Mouse (Mus musculus) E14TG2a.4 (cell line): ENCODE data around the gene Pnma1.

Source experiments
- H3K27me3 ChIP-seq: 2 replicates; pipeline ENCODE4 v1.6.1; 2014; ENCODE audit warnings: low read length, control low read depth; ENCODE audit not compliant: insufficient read depth
- H3K36me3 ChIP-seq: 2 replicates; pipeline ENCODE4 v1.6.1; 2014; ENCODE audit warnings: low read length, control low read depth; ENCODE audit not compliant: insufficient read depth
- H3K4me1 ChIP-seq: replicated peaks from 2 replicates; pipeline ENCODE4 v1.6.1; 2014; ENCODE audit warnings: low read depth, low read length, control low read depth
- H3K4me3 ChIP-seq: replicated peaks from 2 replicates; pipeline ENCODE4 v1.5.1; 2014; ENCODE audit warnings: mild to moderate bottlenecking, low read length
- H3K9me3 ChIP-seq: 2 replicates; pipeline ENCODE4 v1.6.1; 2014; ENCODE audit warnings: low read length, control low read depth
- CTCF ChIP-seq: conservative IDR thresholded peaks from 2 replicates; pipeline ENCODE4 v1.5.1; 2014; ENCODE audit warnings: low read length
- NANOG ChIP-seq: IDR thresholded peaks from 2 replicates; pipeline ENCODE4 v1.6.1; 2014; ENCODE audit warnings: borderline replicate concordance, low read length, mixed read lengths
- POU5F1 ChIP-seq: IDR thresholded peaks from 2 replicates; pipeline ENCODE4 v1.6.1; 2014; ENCODE audit warnings: low read length, borderline replicate concordance

Pnma1 gene

DNA sequence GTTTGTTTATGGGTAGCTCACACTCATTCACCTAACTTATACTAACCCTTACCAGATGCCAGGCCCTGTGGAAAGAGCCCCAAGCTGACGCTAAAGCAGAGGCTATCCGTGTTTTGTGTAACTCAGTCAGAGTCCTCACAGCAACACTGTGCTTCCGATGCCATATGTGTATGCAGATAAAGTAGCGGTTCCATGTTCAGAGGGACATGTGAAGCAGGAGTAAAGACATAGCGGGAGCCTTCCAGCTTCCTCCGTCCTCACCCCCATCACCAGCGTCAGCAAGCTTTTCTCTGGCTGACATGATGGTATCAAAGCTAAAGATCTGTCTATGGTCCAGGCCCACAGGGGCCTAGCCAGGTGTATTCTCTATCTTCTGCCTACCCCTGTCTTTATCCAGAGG, 42.9 kb upstream of the Pnma1 start:
- no peak for TF ChIP-seq CTCF
- TF ChIP-seq POU5F1, result no peak
- TF ChIP-seq NANOG, result no peak
- Histone ChIP-seq H3K4me1 (peaks cover 83% of the 10 kb centered on the region), H3K36me3 (peaks cover 27% of the 10 kb centered on the region), H3K27me3 (peaks cover 15% of the 10 kb centered on the region), H3K9me3 (peaks cover 6% of the 10 kb centered on the region), H3K4me3 (peak overlapping the region; percentile 71)

DNA sequence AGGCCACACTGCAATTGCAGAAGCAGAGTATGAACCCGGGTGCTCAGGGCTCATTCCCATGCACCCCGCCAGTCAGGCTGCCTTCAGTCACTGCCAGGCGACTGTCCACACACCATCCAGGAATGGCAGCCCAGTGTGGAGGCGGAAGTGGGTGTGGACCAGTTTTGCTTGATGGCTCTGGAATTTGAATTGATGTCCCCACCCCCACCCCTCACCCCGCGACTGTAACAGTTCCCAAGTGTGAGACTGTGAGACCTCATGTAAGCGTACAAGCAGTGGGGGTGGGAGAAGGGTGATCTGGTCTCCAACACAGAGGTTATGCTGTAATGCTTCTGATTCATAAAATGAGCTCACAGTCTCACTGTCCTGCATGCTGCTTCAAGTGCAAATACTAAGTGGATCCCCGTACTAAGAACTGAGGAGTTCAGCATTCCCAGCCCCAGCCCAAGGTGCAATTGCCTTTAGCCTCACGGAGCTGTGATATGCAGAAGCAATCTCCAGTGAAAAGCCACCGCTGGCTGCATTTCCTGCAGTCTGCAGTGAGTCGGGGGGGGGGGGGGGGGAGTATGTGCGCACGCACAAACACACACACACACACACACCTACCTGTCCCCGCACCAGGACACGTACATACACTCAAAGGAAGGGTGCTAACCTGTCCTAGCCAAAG, 42.0 kb upstream of the Pnma1 start:
- peak overlapping the region; percentile 71 for H3K4me3 ChIP-seq
- TF ChIP-seq NANOG (peak; percentile 41; the same call in 1 of the 2 replicates), POU5F1 (no peak)

DNA sequence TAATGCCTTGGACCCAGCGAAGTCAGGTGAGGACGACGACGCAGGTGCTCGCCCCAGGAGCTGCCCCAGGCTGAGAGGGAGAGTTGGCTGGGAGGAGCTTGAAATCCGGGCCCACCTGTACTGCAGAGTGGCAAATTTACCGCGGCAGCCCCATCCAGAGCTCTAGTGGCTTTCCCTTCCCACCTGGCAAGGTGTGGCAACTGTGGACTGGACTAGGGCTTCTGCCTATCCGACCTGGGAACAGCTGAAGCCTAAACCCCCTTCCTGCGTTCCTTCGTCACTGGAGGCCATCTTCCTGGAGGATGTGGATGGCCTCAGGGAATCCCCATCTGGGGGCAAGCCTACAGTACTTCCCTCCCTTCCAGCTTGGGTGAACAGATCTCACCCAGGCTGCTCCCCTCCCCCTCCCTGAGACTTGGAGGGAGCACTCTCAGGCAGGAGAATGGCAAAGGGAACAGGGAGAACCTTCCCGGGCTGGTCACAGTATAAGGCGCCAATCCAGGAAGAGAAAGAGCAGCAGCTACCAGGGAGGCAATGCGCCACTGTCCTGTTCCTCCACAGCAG, 40.7 kb upstream of the Pnma1 start:
- Histone ChIP-seq H3K27me3 (peaks cover 15% of the 10 kb centered on the region), H3K4me1 (peaks cover 86% of the 10 kb centered on the region), H3K9me3 (peaks cover 8% of the 10 kb centered on the region), H3K36me3 (peaks cover 42% of the 10 kb centered on the region), H3K4me3 (peak overlapping the region; percentile 71)
- no peak for TF ChIP-seq POU5F1
- TF ChIP-seq NANOG, result no peak
- no peak for TF ChIP-seq CTCF

More for the DNA sequence above, 42.0 kb upstream of the Pnma1 start:
- Histone ChIP-seq H3K9me3 (peaks cover 8% of the 10 kb centered on the region), H3K27me3 (peaks cover 15% of the 10 kb centered on the region), H3K36me3 (peaks cover 31% of the 10 kb centered on the region), H3K4me1 (peaks cover 83% of the 10 kb centered on the region)

DNA sequence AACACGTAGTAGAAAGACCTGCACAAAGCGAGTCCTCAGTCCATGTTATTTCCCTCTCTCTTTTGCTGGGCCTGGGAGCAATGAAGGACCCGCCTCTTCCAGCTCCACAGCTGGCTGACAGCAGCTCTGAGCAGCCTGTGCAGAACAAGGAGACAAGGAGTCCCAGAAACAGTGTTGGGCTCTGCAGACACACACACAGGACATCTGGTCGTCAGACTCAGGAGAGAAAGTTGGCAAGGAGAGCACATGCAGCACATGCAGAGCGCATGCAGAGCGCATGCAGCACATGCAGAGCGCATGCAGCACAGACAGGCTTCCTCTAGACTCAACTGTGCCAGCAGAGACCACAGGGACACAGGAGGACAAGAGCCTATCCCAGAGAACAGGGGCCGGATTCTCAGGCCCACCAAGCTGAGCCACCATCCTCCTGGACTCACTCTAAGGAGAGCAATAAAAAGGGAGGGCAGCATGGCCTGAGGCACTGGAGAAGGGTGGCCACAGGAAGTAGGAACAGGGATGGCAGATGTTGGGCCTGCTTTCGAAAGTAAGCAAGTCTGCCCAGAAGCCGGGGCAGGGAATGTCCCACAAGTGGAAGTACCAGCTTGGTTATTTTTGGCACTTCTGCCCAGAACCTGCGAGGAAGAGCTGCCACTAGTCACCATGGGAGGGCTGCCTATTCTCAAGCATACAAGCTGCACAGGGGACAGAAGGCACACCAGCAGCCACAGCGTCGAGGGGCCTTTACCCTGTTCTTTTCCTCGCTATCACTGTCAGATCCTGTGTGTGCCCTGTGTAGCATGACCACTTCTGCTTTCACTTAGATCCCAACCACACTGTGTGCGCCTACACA, 39.7 kb upstream of the Pnma1 start:
- TF ChIP-seq CTCF, result no peak
- no peak for TF ChIP-seq NANOG
- no peak for TF ChIP-seq POU5F1
- Histone ChIP-seq H3K36me3 (peaks cover 42% of the 10 kb centered on the region), H3K27me3 (peaks cover 15% of the 10 kb centered on the region), H3K4me3 (peak overlapping the region; percentile 24), H3K4me1 (peaks cover 88% of the 10 kb centered on the region), H3K9me3 (peaks cover 8% of the 10 kb centered on the region)

DNA sequence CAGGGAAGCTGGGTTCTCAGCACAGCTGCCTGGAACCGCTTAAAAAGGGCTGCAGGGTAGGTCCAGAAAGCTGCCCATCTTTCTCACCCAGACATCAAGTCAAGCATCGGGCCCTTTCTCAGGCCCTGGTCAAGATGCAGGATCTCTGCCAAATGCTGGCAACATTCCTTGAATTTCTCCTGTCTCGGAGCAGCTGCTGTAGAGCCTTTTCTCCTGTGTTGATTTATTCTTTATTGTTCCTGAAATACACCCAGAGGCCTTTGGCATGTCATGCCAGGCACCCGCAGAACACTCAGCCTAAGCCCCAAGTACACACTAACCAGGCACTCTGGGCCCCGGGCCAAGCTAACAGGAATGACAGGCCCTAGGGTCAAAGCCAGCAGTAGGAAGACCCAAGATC, 38.7 kb upstream of the Pnma1 start:
- Histone ChIP-seq H3K36me3 (peaks cover 44% of the 10 kb centered on the region), H3K9me3 (peaks cover 8% of the 10 kb centered on the region), H3K4me3 (no peak overlapping the region), H3K4me1 (peaks cover 87% of the 10 kb centered on the region), H3K27me3 (peaks cover 8% of the 10 kb centered on the region)
- TF ChIP-seq POU5F1 (no peak), NANOG (no peak), CTCF (no peak)

DNA sequence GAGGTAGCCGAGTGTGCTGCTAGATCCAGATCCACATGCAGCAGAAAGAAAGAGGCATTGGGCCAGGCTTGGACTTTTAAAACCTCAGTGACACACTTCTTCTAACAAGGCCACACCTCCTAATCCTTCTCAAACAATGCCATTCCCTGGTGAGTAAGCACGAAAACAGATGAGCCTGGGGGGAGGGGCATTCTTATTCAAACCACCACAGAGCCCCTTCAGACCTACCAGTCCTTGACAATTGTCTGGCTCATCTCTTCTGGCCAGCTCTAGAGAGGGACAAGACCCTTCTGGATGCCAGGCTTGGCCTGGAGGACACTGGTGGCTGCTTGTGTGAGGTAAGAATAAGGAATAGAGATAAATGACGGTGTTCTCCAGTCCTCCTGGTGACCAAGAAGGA, 38.2 kb upstream of the Pnma1 start:
- H3K9me3 ChIP-seq, result peaks cover 8% of the 10 kb centered on the region
- no peak overlapping the region for H3K4me3 ChIP-seq
- H3K36me3 ChIP-seq, result peaks cover 45% of the 10 kb centered on the region
- TF ChIP-seq NANOG, result no peak
- TF ChIP-seq CTCF, result no peak
- TF ChIP-seq POU5F1, result no peak
- H3K27me3 ChIP-seq, result peaks cover 4% of the 10 kb centered on the region; the same call in 1 of the 2 replicates
- H3K4me1 ChIP-seq, result peaks cover 87% of the 10 kb centered on the region

DNA sequence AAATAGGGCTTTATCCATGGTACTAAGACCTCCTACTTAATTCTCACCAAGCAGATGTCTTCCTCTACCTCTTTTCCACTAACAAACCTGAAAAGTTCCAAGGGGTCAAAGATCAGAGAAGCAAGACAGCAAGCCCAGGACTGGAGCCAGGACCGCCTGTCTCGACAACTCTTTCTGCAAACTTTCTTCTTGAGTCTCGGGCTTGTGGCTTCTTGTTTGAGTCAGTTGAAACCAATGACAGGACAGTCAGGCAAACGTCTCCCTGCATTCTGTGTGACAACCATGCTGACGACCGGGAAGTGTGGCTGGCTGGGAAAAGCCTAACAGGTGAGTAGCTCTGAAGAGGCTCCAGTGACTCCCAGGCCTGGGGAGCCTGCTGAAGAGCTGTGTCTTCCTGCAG, 37.3 kb upstream of the Pnma1 start:
- H3K4me1 ChIP-seq, result peaks cover 87% of the 10 kb centered on the region
- H3K27me3 ChIP-seq, result no peaks in the 10 kb centered on the region
- H3K36me3 ChIP-seq, result peaks cover 52% of the 10 kb centered on the region
- TF ChIP-seq CTCF, result no peak
- TF ChIP-seq POU5F1, result no peak
- TF ChIP-seq NANOG, result no peak
- peaks cover 8% of the 10 kb centered on the region for H3K9me3 ChIP-seq
- no peak overlapping the region for H3K4me3 ChIP-seq

DNA sequence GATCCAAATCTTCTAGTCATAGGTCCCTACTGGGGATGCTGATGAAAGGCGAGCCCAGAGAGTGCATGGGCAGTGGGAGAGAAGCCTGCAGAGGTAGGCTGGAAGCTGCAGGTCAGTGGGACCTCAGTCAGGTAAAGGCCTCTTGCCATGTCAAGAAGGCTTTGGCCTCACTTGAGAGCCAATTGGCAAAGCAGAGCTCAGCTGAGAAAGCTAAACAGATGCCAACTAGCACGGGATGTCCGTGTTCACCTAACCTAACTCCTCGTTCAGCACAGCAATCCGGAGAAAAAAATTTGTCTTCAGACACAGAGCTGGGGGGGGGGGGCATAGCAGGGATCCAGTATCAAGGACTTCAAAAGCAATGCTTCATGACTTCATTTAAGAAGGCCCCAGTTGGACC, 36.7 kb upstream of the Pnma1 start:
- TF ChIP-seq POU5F1 (no peak), NANOG (0 out of 2 replicates have a peak, but pooled peaks have one; percentile 23)
- no peak overlapping the region for H3K4me3 ChIP-seq
- H3K36me3 ChIP-seq, result peaks cover 55% of the 10 kb centered on the region
- H3K9me3 ChIP-seq, result peaks cover 8% of the 10 kb centered on the region
- no peaks in the 10 kb centered on the region for H3K27me3 ChIP-seq
- H3K4me1 ChIP-seq, result peaks cover 87% of the 10 kb centered on the region
